Mouse (Mus musculus) adrenal gland, postnatal 25 days (tissue): ENCODE data around the gene Insr. TPM values are rescaled to one million over a fixed set of nuclear protein-coding genes. Genes with fewer than 3 reads are reported as not detected.

Experiments used
- DNase-seq: peaks from one replicate; pipeline ENCODE4 v3.0.0; 2021; ENCODE audit warnings: mixed read lengths
- total RNA-seq: library from RNA; stranded (reverse); gene quantifications from 2 replicates; pipeline ENCODE4 v1.2.3, GENCODE M21; 2021

Insr gene
- total RNA-seq, 1 experiment from 2014 or later: 144 TPM

GRCm38 (mm10) chr8:3275189-3275588 lies 4.2 kb downstream of the Insr start:
- DNase-seq: no peak

GRCm38 (mm10) chr8:3273799-3274198 lies 5.6 kb downstream of the Insr start:
- DNase-seq: no peak

GRCm38 (mm10) chr8:3267449-3267761 lies 12.0 kb downstream of the Insr start:
- no peak for DNase-seq

GRCm38 (mm10) chr8:3266686-3267448 lies 12.6 kb downstream of the Insr start:
- no peak for DNase-seq

GRCm38 (mm10) chr8:3265182-3265581 lies 14.2 kb downstream of the Insr start:
- no peak for DNase-seq

GRCm38 (mm10) chr8:3262779-3263178 lies 16.6 kb downstream of the Insr start:
- no peak for DNase-seq

- no peak for DNase-seq
These were observed 18.3 kb downstream of the Insr start for GRCm38 (mm10) chr8:3261101-3261500.

- no peak for DNase-seq
These were observed 19.1 kb downstream of the Insr start for GRCm38 (mm10) chr8:3260127-3260811.

- DNase-seq: peak; percentile 33
These were observed 23.1 kb downstream of the Insr start for GRCm38 (mm10) chr8:3256147-3256940.

GRCm38 (mm10) chr8:3255321-3255720 lies 24.1 kb downstream of the Insr start:
- DNase-seq: no peak

GRCm38 (mm10) chr8:3253179-3253578 lies 26.2 kb downstream of the Insr start:
- DNase-seq: no peak

- DNase-seq: no peak
These were observed 26.8 kb downstream of the Insr start for GRCm38 (mm10) chr8:3252665-3253064.

- DNase-seq: no peak
These were observed 28.3 kb downstream of the Insr start for GRCm38 (mm10) chr8:3251101-3251500.

GRCm38 (mm10) chr8:3249886-3250285 lies 29.5 kb downstream of the Insr start:
- no peak for DNase-seq

GRCm38 (mm10) chr8:3248704-3249103 lies 30.7 kb downstream of the Insr start:
- no peak for DNase-seq

- peak; percentile 35 for DNase-seq
These were observed 32.3 kb downstream of the Insr start for GRCm38 (mm10) chr8:3247129-3247528.

GRCm38 (mm10) chr8:3243229-3243628 lies 36.2 kb downstream of the Insr start:
- no peak for DNase-seq

- DNase-seq: no peak
These were observed 38.7 kb downstream of the Insr start for GRCm38 (mm10) chr8:3240725-3241124.

GRCm38 (mm10) chr8:3239641-3240040 lies 39.8 kb downstream of the Insr start:
- DNase-seq: no peak

- DNase-seq: no peak
These were observed 40.6 kb downstream of the Insr start for GRCm38 (mm10) chr8:3238792-3239191.

- DNase-seq: peak; percentile 30
These were observed 42.1 kb downstream of the Insr start for GRCm38 (mm10) chr8:3237319-3237718.

GRCm38 (mm10) chr8:3236277-3236676 lies 43.1 kb downstream of the Insr start:
- DNase-seq: no peak

- DNase-seq: no peak
These were observed 44.8 kb downstream of the Insr start for GRCm38 (mm10) chr8:3234569-3234968.
